In genomic region chr7:80642552-80642951, GRCm38 (mm10) we compare ENCODE assay signal across 19 mouse cellular contexts. TPM values are rescaled to one million over a fixed set of nuclear protein-coding genes. Genes with fewer than 3 reads are reported as not detected.
A peak's percentile ranks its signal among the peaks of the same experiment; 100 is the strongest.
DNase-seq lines count a peak whose midpoint lies in the region; ATAC-seq and TF ChIP-seq lines count a peak whose summit lies in the region.
"Had no signal": no experiment of that assay in that cellular context is flagged by ENCODE, and none has a peak within 500 bp of the region (broad histone marks: within the 10 kb centered on the region; RNA-seq: fewer than 3 reads in every experiment).

No protein-coding gene starts in this region.

- no peaks in the 10 kb centered on the region for H3K36me3 ChIP-seq in heart, embryonic 14.5 days (ENCODE audit: control insufficient read depth, insufficient read depth, low read length)
- no peaks in the 10 kb centered on the region for H3K36me3 ChIP-seq in stomach, embryonic 15.5 days
- no peaks in the 10 kb centered on the region for H3K36me3 ChIP-seq in stomach, postnatal 0 days (ENCODE audit: control insufficient read depth, insufficient read depth, low read length)
- no peaks in the 10 kb centered on the region for H3K36me3 ChIP-seq in lung, postnatal 0 days (ENCODE audit: insufficient read depth, low read length)
- H3K36me3 ChIP-seq: embryonic facial prominence, embryonic 12.5 days; forebrain, embryonic 12.5 days; neural tube, embryonic 12.5 days had no signal

- H3K4me2 ChIP-seq in heart, embryonic 14.5 days (ENCODE audit: low read length) = no peak overlapping the region
- no peak overlapping the region for H3K4me2 ChIP-seq in stomach, embryonic 15.5 days
- H3K4me2 ChIP-seq in stomach, postnatal 0 days (replicated peaks; ENCODE audit: low read depth) = no peak overlapping the region
- no peak overlapping the region for H3K4me2 ChIP-seq in lung, postnatal 0 days (replicated peaks; ENCODE audit: low read depth, low read length)
- H3K4me2 ChIP-seq: embryonic facial prominence, embryonic 12.5 days; forebrain, embryonic 12.5 days; neural tube, embryonic 12.5 days had no signal

- no peak for TF ChIP-seq EP300 in stomach, postnatal 0 days (optimal IDR thresholded peaks at IDR 0.05)
- no peak for TF ChIP-seq EP300 in lung, postnatal 0 days (IDR thresholded peaks at IDR 0.05)

- H3K4me3 ChIP-seq in heart, embryonic 14.5 days (ENCODE audit: control insufficient read depth in 1 of 2, insufficient read depth in 1 of 2, low read depth in 1 of 2, low read length in 2 of 2) = no peak overlapping the region
- no peak overlapping the region for H3K4me3 ChIP-seq in stomach, embryonic 15.5 days (replicated peaks)
- no peak overlapping the region for H3K4me3 ChIP-seq in stomach, postnatal 0 days (ENCODE audit: low read depth, low read length)
- no peak overlapping the region for H3K4me3 ChIP-seq in lung, postnatal 0 days (ENCODE audit: low read depth, low read length)
- H3K4me3 ChIP-seq: embryonic facial prominence, embryonic 12.5 days; forebrain, embryonic 12.5 days; neural tube, embryonic 12.5 days had no signal

- 34% methylated on average over 5 of the region's 5 CpGs for WGBS in heart, embryonic 14.5 days
- 55% methylated on average over 5 of the region's 5 CpGs for WGBS in stomach, embryonic 15.5 days
- WGBS in stomach, postnatal 0 days = 50% methylated on average over 5 of the region's 5 CpGs
- WGBS in lung, postnatal 0 days = 46% methylated on average over 5 of the region's 5 CpGs

- H3K27me3 ChIP-seq in heart, embryonic 14.5 days (ENCODE audit: control insufficient read depth, insufficient read depth, low read length) = no peaks in the 10 kb centered on the region
- no peaks in the 10 kb centered on the region for H3K27me3 ChIP-seq in stomach, embryonic 15.5 days (replicated peaks)
- no peaks in the 10 kb centered on the region for H3K27me3 ChIP-seq in stomach, postnatal 0 days (ENCODE audit: control insufficient read depth, insufficient read depth, low read length)
- no peaks in the 10 kb centered on the region for H3K27me3 ChIP-seq in lung, postnatal 0 days (replicated peaks; ENCODE audit: insufficient read depth, low read length)
- H3K27me3 ChIP-seq: embryonic facial prominence, embryonic 12.5 days; forebrain, embryonic 12.5 days; neural tube, embryonic 12.5 days; Patski had no signal

- no peak for ATAC-seq in heart, embryonic 14.5 days (ENCODE audit: insufficient number of reproducible peaks, insufficient read depth, low FRiP score, low read depth)
- ATAC-seq in stomach, embryonic 15.5 days (ENCODE audit: insufficient read depth, low FRiP score, low read depth) = no peak
- no peak for ATAC-seq in stomach, postnatal 0 days (ENCODE audit: low FRiP score, low TSS enrichment)
- no peak for ATAC-seq in lung, postnatal 0 days
- ATAC-seq: hindbrain, postnatal 0 days; midbrain, embryonic 16.5 days; Patski had no signal

- H3K4me1 ChIP-seq in heart, embryonic 14.5 days (ENCODE audit: control insufficient read depth in 2 of 2, insufficient read depth in 2 of 2, low read length in 2 of 2) = peaks cover 22 to 41% of the 10 kb centered on the region in 2 experiments
- H3K4me1 ChIP-seq in stomach, embryonic 15.5 days = peaks cover 25% of the 10 kb centered on the region
- H3K4me1 ChIP-seq in stomach, postnatal 0 days (replicated peaks; ENCODE audit: control insufficient read depth, insufficient read depth) = peaks cover 3% of the 10 kb centered on the region; the same call in 1 of the 2 replicates
- peaks cover 14% of the 10 kb centered on the region for H3K4me1 ChIP-seq in lung, postnatal 0 days (ENCODE audit: insufficient read depth, low read depth, low read length)

- H3K9ac ChIP-seq in heart, embryonic 14.5 days (ENCODE audit: low read length) = no peak overlapping the region
- no peak overlapping the region for H3K9ac ChIP-seq in stomach, embryonic 15.5 days
- H3K9ac ChIP-seq in stomach, postnatal 0 days (ENCODE audit: low read length) = no peak overlapping the region
- H3K9ac ChIP-seq in lung, postnatal 0 days (replicated peaks; ENCODE audit: low read depth) = no peak overlapping the region
- H3K9ac ChIP-seq: embryonic facial prominence, embryonic 12.5 days; forebrain, embryonic 12.5 days; neural tube, embryonic 12.5 days had no signal

- DNase-seq in cerebellum, adult 9-11 months = peak; percentile 61
- no peak for DNase-seq in cerebellum, adult 11-12 months
- DNase-seq in heart, adult 8-10 months (ENCODE audit: low spot score) = no peak
- no peak for DNase-seq in stomach, postnatal 0 days (ENCODE audit: low spot score)
- no peak for DNase-seq in lung, postnatal 0 days (ENCODE audit: low spot score)
- no peak for DNase-seq in lung, adult 18-20 months
- DNase-seq: cerebellum, adult 11 months; heart, postnatal 4 days; kidney, adult 18-20 months; kidney, postnatal 14 days; lung, adult 2 months had no signal

- no peaks in the 10 kb centered on the region for H3K9me3 ChIP-seq in heart, embryonic 14.5 days (ENCODE audit: control insufficient read depth, low read length)
- no peaks in the 10 kb centered on the region for H3K9me3 ChIP-seq in stomach, embryonic 15.5 days
- no peaks in the 10 kb centered on the region for H3K9me3 ChIP-seq in stomach, postnatal 0 days (ENCODE audit: control insufficient read depth, low read length)
- no peaks in the 10 kb centered on the region for H3K9me3 ChIP-seq in lung, postnatal 0 days (ENCODE audit: low read length)
- H3K9me3 ChIP-seq: embryonic facial prominence, embryonic 12.5 days; forebrain, embryonic 12.5 days; neural tube, embryonic 12.5 days had no signal

- 0 out of 4 replicates have a peak overlapping the region, but pooled peaks have one; percentile 7 to 40 for H3K27ac ChIP-seq in heart, embryonic 14.5 days (replicated peaks in 1 of 2; ENCODE audit: control insufficient read depth in 1 of 2, insufficient read depth in 1 of 2, low read depth in 2 of 2, low read length in 2 of 2)
- 0 out of 2 replicates have a peak overlapping the region, but pooled peaks have one; percentile 38 for H3K27ac ChIP-seq in stomach, embryonic 15.5 days
- no peak overlapping the region for H3K27ac ChIP-seq in stomach, postnatal 0 days (replicated peaks)
- no peak overlapping the region for H3K27ac ChIP-seq in lung, postnatal 0 days (ENCODE audit: low read length)
- H3K27ac ChIP-seq: embryonic facial prominence, embryonic 12.5 days; forebrain, embryonic 12.5 days; hindbrain, postnatal 0 days; neural tube, embryonic 12.5 days had no signal

- TF ChIP-seq CTCF in stomach, postnatal 0 days (IDR thresholded peaks at IDR 0.05; ENCODE audit: low read depth) = no peak
- no peak for TF ChIP-seq CTCF in lung, postnatal 0 days (IDR thresholded peaks at IDR 0.05)

RNA-seq across cellular contexts. Expression of gene Crtc3, which starts 46.1 kb away (rescaled TPM):
- 16.2 and 18.5 TPM in 2 replicates for polyA plus RNA-seq in heart, embryonic 14.5 days (2014; fragmentation: Nextera tagmentation; extraction: Ambion mirVana)
- total RNA-seq in heart, adult 8-10 months (2022) = 10 to 100 TPM; 10.7 to 12.1 (median 11.7) TPM
- polyA plus RNA-seq in stomach, embryonic 15.5 days (2015; fragmentation: Nextera tagmentation; extraction: Ambion mirVana) = 22.6 TPM in 2 replicates
- polyA plus RNA-seq in stomach, postnatal 0 days (2015; fragmentation: Nextera tagmentation; extraction: Ambion mirVana) = 8.8 and 10.1 TPM in 2 replicates
- 19.7 and 20.1 TPM in 2 replicates for polyA plus RNA-seq in lung, postnatal 0 days (2015; fragmentation: Nextera tagmentation; extraction: Ambion mirVana)

Comparison
In these comparisons a context has a peak if more than half of its experiments do, and no peak if none do; other contexts are left out.
1. H3K27ac ChIP-seq: peak in heart, embryonic 14.5 days (2 of 2) and stomach, embryonic 15.5 days (single experiment); none in stomach, postnatal 0 days (single experiment) and lung, postnatal 0 days (single experiment).